Mouse (Mus musculus) heart, embryonic 14.5 days (tissue): Measurements from ENCODE around the gene Axin1. TPM values are rescaled to one million over a fixed set of nuclear protein-coding genes. Genes with fewer than 3 reads are reported as not detected.

Source experiments
- ATAC-seq: fragments of 200-750 bp; cut with Nextera tagmentation; 2 replicates; pipeline ENCODE4 v1.8.0; 2017; ENCODE audit warnings: low read depth, moderate TSS enrichment; ENCODE audit not compliant: insufficient number of reproducible peaks, insufficient read depth, low FRiP score
- H3K27ac ChIP-seq, 2 experiments: fragments of 200-500 bp in 1 of 2; fragments of 300-500 bp in 1 of 2; sonication (generic) in 1 of 2; replicated peaks in 1 of 2; 2 replicates each; pipeline ENCODE4 v1.5.1; 2012 to 2014; ENCODE audit warnings: low read depth in 2 of 2, low read length in 2 of 2, control low read depth in 1 of 2, mild to moderate bottlenecking in 1 of 2, mixed read lengths in 1 of 2; ENCODE audit not compliant: control insufficient read depth in 1 of 2, insufficient read depth in 1 of 2
- H3K27me3 ChIP-seq: fragments of 300-500 bp; sonication (generic); 2 replicates; pipeline ENCODE4 v1.6.1; 2014; ENCODE audit warnings: mild to moderate bottlenecking, low read length, control low read depth; ENCODE audit not compliant: control insufficient read depth, insufficient read depth
- H3K36me3 ChIP-seq: fragments of 300-500 bp; sonication (generic); 2 replicates; pipeline ENCODE4 v1.6.1; 2014; ENCODE audit warnings: mild to moderate bottlenecking, control low read depth, low read length, mixed read lengths; ENCODE audit not compliant: control insufficient read depth, insufficient read depth
- H3K4me1 ChIP-seq, 2 experiments: fragments of 200-500 bp in 1 of 2; fragments of 300-500 bp in 1 of 2; sonication (generic) in 1 of 2; 2 replicates each; pipeline ENCODE4 v1.6.1; 2012 to 2014; ENCODE audit warnings: low read length in 2 of 2, control low read depth in 1 of 2, mixed read lengths in 1 of 2; ENCODE audit not compliant: control insufficient read depth in 2 of 2, insufficient read depth in 2 of 2
- H3K4me2 ChIP-seq: fragments of 300-500 bp; sonication (generic); 2 replicates; pipeline ENCODE4 v1.6.1; 2014; ENCODE audit warnings: mild to moderate bottlenecking, low read length
- H3K4me3 ChIP-seq, 2 experiments: fragments of 200-500 bp in 1 of 2; fragments of 300-500 bp in 1 of 2; sonication (generic) in 1 of 2; 2 replicates each; pipeline ENCODE4 v1.5.1; 2012 to 2014; ENCODE audit warnings: low read length in 2 of 2, mild to moderate bottlenecking in 2 of 2, control low read depth in 1 of 2, low read depth in 1 of 2, moderate library complexity in 1 of 2; ENCODE audit not compliant: control insufficient read depth in 1 of 2, insufficient read depth in 1 of 2
- H3K9ac ChIP-seq: fragments of 300-500 bp; sonication (generic); 2 replicates; pipeline ENCODE4 v1.6.1; 2014; ENCODE audit warnings: mild to moderate bottlenecking, low read length
- H3K9me3 ChIP-seq: fragments of 300-500 bp; sonication (generic); 2 replicates; pipeline ENCODE4 v1.6.1; 2016; ENCODE audit warnings: low read length, control low read depth; ENCODE audit not compliant: control insufficient read depth
- WGBS: fragments of 180-500 bp; shearing (Covaris S2); extraction: QIAGEN DNeasy Blood & Tissue Kit; methylation state at CpG from one replicate; pipeline ENCODE4 v1.1.7; 2014; 5-methylcytosine and 5-hydroxymethylcytosine counted together
- polyA plus RNA-seq: library from polyadenylated mRNA; unstranded; fragments of >200 nt; fragmentation: Nextera tagmentation; extraction: Ambion mirVana; gene quantifications from 2 replicates; pipeline ENCODE4 v1.2.1, GENCODE M21; 2014

The Axin1 gene
- polyA plus RNA-seq, 1 experiment from 2014 or later: 11.9 TPM

DNA sequence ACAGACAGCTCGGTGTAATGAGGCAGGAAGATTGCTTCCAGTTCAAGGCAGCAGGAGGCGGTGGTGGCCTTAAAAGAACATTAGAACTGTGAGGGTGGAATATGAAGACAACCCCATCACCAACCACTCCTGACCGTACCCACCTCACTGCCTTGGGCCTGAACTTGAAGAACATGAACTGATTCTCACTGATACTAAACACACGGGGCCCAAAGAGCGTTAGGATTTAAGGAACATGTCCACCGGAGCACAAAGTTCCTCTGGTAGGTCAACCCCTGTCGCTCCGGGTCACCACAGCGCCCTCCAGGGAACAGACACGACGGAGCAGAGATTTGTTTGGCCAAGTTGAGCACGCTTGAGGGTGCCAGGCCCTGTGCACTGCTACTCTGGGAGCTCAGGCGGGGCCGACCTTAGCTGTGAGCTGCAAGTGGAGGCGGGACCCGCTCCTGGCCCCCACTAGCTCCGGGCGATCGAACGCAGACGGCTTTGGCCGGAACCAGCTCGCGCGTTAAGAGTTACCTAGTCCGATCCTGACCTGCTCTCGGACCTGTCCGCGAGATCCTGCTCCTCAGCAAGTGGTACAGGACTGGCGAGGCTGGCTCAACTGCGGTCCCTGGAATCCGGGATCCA, 105.1 kb downstream of the Axin1 start:
- Histone ChIP-seq H3K9ac (peak overlapping the region; percentile 83), H3K9me3 (no peaks in the 10 kb centered on the region), H3K36me3 (no peaks in the 10 kb centered on the region), H3K27ac (peak overlapping the region; percentile 75 to 82), H3K27me3 (no peaks in the 10 kb centered on the region), H3K4me1 (peaks cover 0 to 13% of the 10 kb centered on the region in 2 experiments; a peak in 3 of 4 replicates), H3K4me3 (peak overlapping the region; percentile 71 to 89), H3K4me2 (peak overlapping the region; percentile 86)
- ATAC-seq: peak; percentile 76
- 1% methylated on average over 32 of the region's 32 CpGs for WGBS

DNA sequence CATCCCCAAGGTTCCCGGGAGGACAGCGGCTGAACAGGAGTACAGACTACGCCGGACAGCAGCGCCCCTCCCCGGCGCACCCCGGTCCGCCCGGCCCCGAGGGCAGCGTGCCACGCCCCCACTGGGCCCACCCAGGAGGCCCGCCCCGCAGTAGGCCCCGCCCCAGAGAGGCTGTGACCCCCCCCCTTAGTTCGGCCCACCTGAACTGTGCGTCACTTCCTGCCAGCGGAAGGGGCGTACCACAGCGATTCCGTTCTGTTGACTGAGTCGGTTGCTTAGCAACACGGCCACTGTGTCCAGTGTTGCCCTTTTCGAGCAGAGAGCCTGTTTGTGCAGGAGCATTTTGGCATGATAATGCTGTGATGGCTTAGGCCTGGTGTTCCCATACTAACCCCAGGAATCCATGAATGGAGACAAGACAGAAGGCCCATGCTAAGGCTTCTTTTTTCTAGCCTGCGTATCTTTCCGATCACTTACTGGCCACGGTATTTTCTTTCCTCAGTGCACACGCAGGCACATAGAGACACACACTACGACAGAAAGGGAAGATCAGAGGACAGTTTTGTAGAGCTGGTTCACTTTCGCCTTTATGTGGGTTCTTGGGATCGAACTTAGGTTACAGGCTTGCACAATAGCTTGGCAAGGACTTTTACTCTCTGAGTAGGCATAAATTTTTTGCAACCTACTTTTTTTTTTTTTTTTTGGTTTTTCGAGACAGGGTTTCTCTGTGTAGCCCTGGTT, 105.8 kb downstream of the Axin1 start, which contains the start of gene Fam234a:
TSS of gene Fam234a (minus strand) at position 142 of the 741 bp plus-strand sequence.
- Histone ChIP-seq H3K4me1 (peaks cover 0 to 13% of the 10 kb centered on the region in 2 experiments; a peak in 3 of 4 replicates), H3K36me3 (no peaks in the 10 kb centered on the region), H3K27ac (peak within 1 kb of the TSS; percentile 81 to 82), H3K27me3 (no peaks in the 10 kb centered on the region), H3K4me3 (peak within 1 kb of the TSS; percentile 71 to 89), H3K9ac (peak within 1 kb of the TSS; percentile 83), H3K4me2 (peak within 1 kb of the TSS; percentile 86), H3K9me3 (no peaks in the 10 kb centered on the region)
- 6% methylated on average over 33 of the region's 33 CpGs for WGBS
- ATAC-seq: peak; percentile 96

Other genes with a start within 250 kb of the Axin1 start
- gene Rab40c, start 219.0 kb upstream of the Axin1 start, polyA plus RNA-seq: 7.5 and 8.8 TPM in 2 replicates
- 61.8 and 62.7 TPM in 2 replicates for gene Pigq, start 193.8 kb upstream of the Axin1 start, polyA plus RNA-seq
- 0.09 TPM in 1 of 2 replicates, not detected in the other for gene Nhlrc4, start 193.7 kb upstream of the Axin1 start, polyA plus RNA-seq
- 0.09 TPM in 1 of 2 replicates, not detected in the other for gene A930017K11Rik, start 186.1 kb upstream of the Axin1 start, polyA plus RNA-seq
- 11.2 and 11.3 TPM in 2 replicates for gene Capn15, start 152.9 kb upstream of the Axin1 start, polyA plus RNA-seq
- gene Rab11fip3, start 69.1 kb upstream of the Axin1 start, polyA plus RNA-seq: 12.3 and 12.8 TPM in 2 replicates
- gene Decr2, start 48.4 kb upstream of the Axin1 start, polyA plus RNA-seq: 33.0 and 39.5 TPM in 2 replicates
- gene Nme4, start 43.1 kb upstream of the Axin1 start, polyA plus RNA-seq: 58.5 and 68.2 TPM in 2 replicates
- 0.44 and 0.58 TPM in 2 replicates for gene Tmem8, start 25.4 kb upstream of the Axin1 start, polyA plus RNA-seq
- gene Mrpl28, start 15.2 kb upstream of the Axin1 start, polyA plus RNA-seq: 224 and 237 TPM in 2 replicates
- 0.20 and 0.38 TPM in 2 replicates for gene Pdia2, start 60.4 kb downstream of the Axin1 start, polyA plus RNA-seq
- gene Rgs11, start 64.3 kb downstream of the Axin1 start, polyA plus RNA-seq: 6.1 and 6.8 TPM in 2 replicates
- gene Arhgdig, start 69.1 kb downstream of the Axin1 start, polyA plus RNA-seq: 5.4 and 6.9 TPM in 2 replicates
- gene Fam234a, start 105.6 kb downstream of the Axin1 start, polyA plus RNA-seq: 43.9 and 48.1 TPM in 2 replicates
- 54.3 and 55.1 TPM in 2 replicates for gene Luc7l, start 114.2 kb downstream of the Axin1 start, polyA plus RNA-seq